Mouse (Mus musculus) gastrocnemius, postnatal 4 days (tissue): ENCODE results near the gene Fam187b. TPM values are rescaled to one million over a fixed set of nuclear protein-coding genes. Genes with fewer than 3 reads are reported as not detected.
"Not testable (repeated sequence)": the region's sequence is repeated elsewhere in the genome, so short reads cannot be mapped to it uniquely, and the experiment has no call there.

Experiments used
- DNase-seq, 2 experiments: peaks; one replicate each; pipeline ENCODE4 v3.0.0; 2021 to 2022; ENCODE audit warnings: low spot score in 2 of 2, mixed read lengths in 2 of 2
- long read RNA-seq, 2 experiments: library from polyadenylated mRNA; stranded (forward); transcript quantifications; one replicate each; pipeline ENCODE4 v2.0.0; 2021
- total RNA-seq, 2 experiments: library from RNA; stranded (reverse); gene quantifications; 2 replicates each; pipeline ENCODE4 v1.2.3; 2021

Gene Fam187b
- total RNA-seq = under 1 TPM in 1 of 2 experiments, not detected in 1; 0.20 TPM
- long read RNA-seq, experiment 1 = 0 reads
- long read RNA-seq, experiment 2 = 0 reads

DNA sequence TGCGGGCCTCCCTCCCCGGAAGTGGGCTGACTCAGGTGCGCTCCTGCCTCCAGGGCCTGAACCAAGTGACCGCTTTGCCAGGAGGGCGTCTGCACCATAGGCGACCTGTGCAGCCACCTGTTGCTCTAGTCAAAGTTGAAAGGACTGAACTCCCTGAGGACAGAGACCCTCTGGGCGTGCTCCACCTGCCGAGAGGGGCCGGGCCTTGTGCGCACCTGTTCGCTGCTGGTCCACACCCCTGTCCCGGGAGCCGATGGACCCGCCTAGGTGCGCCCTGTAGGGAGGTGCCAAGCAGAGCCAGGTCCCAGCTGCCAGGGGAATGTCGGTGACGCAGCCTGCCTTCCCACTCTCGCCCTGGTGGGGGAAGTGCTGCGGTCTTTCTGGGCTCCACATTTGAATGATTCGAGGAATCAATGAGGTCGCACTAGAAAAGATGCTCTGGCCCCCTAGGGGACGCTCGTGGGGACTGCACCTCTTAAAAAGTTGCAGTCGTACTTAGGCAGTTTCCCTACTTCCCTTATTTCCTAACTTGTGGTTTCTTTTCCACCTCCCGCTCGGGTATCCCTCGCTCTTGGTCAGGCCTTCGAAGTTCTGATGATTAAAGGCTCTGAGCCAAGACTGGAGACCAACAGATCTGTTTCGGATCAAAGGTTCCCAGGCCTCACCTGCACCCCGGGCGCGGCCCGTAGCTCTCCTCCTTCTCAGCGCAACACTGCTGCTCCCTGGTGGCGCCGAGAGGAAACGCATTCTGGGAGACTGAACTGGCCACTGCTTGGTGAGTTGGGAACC, at the start of gene Fam187b:
Gene Fam187b, plus strand, starts transcription at position 290 of the 789 bp plus-strand sequence.
- DNase-seq = peak; percentile 69 to 85

DNA sequence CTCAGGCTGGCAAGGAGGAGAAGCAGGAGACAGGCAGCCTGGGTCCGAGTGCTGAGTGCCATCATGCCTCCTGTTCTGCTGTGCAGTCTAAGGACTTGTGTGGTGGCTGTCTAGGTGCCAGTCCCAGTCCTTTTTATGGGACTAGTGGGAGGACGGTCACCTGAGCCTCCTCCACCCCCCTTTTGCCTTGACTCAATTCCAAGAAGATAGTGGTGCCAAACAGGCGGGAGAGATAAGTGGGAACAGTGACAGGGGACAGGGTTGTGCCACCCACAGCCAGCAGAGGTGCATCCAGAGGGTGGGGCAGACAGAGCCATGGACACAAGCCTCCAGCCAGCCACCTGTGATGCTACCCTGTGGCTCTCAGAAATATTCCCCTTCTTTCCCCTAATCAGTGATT, 49.5 kb upstream of the Fam187b start:
- no peak for DNase-seq

DNA sequence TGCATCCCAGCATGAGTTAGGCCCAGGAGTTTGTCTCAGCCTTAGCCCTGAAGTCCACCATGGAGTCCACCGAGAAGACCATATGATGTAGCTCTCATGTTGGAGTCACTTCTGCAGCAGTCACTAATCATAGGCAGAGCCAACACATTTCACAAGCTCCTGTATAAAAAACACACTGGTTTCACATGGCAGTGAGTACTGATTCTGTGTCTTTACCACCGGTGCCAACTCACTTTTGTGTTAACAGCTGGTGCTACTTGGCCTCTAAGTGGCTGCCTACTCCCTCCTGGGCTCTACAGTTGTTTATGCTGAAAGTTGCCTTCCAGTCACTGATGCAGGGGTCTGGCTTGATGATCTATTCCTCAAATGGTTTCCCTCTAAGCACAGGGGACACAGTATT, 49.0 kb upstream of the Fam187b start, which contains the start of gene Hamp2:
Gene Hamp2, minus strand, starts transcription at position 101 of the 400 bp plus-strand sequence.
- DNase-seq = not testable (repeated sequence)

DNA sequence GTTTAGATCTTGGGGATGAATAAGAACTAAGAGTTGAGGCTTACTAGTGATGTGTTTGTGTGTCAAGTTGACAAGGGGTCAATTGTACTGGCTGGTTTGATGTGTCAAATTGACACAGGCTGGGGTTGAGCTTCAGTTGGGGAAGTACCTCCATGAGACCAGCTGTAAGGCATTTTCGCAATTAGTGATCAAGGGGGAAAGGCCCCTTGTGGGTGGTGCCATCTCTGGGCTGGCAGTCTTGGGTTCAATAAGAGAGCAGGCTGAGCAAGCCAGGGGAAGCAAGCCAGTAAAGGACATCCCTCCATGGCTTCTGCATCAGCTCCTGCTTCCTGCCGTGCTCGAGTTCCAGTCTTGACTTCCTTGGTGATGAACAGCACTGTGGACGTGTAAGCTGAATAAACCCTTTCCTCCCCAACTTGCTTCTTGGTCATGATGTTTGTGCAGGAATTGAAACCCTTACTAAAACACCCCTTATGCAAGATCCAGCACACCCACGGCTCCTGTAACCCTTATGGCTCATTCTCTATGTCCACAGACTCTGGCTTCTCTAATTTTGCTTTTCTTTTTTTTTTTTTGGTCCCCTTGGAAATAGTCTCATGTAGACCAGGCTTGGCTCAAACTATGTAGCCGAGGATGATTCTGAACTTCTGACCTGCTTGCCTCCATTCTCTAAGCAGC, 38.0 kb upstream of the Fam187b start:
- DNase-seq = not testable (repeated sequence)

DNA sequence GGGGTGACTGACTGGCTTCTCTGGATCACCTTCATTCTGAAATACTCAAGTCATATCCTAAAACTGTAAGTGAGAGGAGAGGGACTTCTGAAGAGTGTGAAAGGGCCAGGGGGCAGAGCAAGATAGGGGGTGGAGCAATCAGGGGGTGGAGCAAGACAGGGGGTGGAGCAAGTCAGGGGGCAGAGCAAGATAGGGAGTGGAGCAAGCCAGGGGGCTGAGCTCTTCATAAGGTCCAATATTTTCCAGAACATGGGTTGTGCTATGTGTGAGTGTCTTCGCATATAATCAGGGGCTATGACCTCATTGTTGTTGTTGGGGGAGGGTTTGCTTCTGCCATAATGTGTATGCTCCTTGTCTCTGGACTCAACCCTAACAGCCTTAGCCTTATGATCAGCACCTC, 33.5 kb upstream of the Fam187b start:
- not testable (repeated sequence) for DNase-seq

DNA sequence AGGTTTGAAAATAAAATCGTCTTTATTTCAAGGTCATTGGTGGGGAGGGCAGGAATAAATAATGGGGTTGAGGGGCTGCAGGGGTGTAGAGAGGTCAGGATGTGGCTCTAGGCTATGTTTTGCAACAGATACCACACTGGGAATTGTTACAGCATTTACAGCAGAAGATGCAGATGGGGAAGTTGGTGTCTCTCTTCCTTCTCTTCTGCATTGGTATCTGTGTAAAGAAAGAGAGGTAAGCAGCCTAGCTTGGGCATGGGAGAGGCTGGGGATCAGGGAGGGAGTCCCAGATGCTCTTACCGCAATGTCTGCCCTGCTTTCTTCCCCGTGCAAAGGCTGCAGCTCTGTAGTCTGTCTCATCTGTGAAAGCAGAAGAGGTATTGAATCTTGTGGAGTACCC, 31.2 kb upstream of the Fam187b start:
- not testable (repeated sequence) for DNase-seq

DNA sequence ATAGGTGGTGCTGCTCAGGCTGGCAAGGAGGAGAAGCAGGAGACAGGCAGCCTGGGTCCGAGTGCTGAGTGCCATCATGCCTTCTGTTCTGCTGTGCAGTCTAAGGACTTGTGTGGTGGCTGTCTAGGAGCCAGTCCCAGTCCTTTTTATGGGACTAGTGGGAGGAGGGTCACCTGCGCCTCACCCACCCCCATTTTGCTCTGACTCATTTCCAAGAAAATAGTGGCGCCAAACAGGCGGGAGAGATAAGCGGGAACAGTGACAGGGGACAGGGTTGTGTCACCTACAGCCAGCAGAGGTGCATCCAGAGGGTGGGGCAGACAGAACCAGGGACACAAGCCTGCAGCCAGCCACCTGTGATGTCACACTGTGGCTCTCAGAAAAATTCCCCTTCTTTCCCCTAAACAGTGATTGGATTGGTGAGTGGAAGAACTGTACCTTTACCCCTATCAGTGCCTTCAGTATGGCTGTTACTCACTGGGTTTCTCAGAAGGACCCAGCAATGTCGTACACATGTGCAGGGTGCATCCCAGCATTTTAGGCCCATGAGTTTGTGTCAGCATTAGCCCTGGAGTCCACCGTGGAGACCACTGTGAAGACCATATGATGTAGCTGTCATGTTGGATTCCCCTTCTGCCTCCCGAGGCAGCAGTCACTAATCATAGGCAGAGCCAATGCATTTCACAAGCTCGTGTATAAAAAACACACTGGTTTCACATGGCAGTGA, 29.5 kb upstream of the Fam187b start, which contains the start of gene Hamp:
Gene Hamp, minus strand, starts transcription at position 124 of the 727 bp plus-strand sequence.
- DNase-seq = no peak

DNA sequence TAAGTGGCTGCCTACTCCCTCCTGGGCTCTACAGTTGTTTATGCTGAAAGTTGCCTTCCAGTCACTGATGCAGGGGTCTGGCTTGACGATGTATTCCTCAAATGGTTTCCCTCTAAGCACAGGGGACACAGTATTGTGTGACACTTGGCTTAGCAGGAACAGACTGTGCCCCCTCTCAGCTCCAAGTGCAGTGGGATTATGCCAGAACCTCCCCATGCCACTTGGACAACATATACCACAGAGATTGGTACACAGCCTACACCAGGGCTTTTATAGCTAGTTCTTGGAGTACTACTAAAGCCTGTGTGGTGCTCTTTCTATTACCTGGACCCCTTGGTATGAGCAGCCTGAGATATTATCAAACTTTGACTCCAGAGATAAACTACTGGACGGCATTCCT, 28.9 kb upstream of the Fam187b start:
- DNase-seq = not testable (repeated sequence)

DNA sequence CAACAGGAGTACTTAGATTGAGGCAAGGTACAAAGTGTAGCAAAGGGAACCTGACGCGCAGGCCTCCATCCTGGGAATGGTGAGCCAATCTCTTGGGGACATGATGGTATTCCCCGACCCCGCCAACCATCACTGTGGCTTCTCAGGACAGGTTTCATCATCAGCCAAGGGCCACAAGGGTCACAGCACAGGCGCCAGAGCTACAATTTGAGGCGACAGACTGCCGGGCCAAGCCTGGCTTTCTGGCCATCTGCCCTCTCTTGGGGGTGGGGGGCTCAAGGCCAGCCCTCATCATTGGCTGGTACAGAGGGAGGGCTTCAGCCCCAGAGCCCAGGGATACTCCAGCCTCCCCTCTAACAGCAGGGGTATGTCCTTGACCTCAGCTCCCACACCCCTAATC, 28.1 kb upstream of the Fam187b start:
- DNase-seq = not testable (repeated sequence)

DNA sequence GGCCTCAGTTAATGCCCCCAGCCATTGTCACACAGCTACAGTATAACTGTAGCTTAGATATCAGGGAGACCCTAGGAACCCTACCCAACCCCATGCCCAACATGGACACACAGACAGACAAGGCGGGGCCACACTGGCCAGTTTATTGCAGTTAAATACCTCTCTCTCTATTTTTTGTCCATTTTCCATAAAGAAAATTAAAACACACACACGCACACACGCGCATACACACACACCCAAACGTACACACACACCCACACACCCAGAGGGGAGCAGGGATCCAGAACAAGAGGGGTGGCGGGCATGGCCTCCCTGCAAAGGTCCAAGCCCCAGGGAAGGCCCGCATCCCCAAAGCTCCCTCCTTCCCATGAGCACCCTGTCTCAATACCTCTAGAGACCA, 27.7 kb upstream of the Fam187b start:
- DNase-seq = no peak

DNA sequence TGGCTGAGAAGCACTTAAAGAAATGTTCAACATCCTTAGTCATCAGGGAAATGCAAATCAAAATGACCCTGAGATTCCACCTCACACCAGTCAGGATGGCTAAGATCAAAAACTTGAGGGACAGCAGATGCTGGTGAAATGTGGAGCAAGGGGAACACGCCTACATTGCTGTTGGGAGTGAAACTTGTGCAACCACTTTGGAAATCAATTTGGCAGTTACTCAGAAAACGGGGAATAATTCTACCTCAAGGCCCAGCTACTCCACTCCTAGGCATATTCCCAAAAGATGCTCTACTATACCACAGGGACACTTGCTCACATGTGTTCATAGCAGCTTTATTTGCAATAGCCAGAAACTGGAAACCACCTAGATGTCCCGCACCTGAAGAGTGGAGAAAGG, 23.7 kb upstream of the Fam187b start:
- DNase-seq = not testable (repeated sequence)

DNA sequence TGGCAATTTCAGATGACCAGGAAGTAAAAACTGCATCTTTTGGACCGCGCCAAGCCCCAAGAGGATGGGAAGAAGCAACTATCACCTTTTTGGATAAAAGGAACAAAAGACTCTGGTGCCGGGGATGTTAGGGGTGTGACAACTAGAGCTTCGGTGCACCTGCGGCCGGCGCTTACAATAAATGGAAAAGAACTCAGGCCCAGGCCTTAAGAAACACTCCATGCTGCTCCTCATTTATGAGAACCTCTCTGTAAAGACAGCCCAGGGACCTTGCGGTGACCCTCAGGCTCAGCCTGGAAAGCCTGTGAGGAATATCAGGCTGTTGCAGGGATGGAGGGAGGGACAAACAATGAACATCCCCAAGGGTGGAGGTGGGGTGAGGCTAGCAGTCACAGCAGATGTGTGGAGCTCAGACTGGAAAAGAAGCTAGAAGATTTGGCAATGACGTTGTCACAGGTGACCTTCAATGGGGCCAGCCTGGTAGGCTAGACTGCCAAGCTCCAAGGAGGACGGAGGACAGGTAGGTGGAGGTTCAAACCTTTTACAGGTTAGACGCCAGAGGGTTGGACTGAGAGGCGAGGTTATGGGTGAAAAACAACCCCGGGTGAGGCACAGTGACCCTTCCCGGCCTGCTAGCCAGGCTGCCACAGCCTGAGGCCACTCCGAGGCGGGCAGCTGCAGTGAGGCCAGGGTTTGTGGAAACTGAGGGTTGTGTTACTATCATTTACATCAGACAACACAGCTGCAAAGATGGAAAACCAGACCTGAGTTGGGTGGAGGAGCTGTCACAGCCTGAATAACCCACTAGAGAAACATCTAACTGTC, 20.9 kb upstream of the Fam187b start:
- DNase-seq = peak in 1 of 2 experiments; percentile 14

DNA sequence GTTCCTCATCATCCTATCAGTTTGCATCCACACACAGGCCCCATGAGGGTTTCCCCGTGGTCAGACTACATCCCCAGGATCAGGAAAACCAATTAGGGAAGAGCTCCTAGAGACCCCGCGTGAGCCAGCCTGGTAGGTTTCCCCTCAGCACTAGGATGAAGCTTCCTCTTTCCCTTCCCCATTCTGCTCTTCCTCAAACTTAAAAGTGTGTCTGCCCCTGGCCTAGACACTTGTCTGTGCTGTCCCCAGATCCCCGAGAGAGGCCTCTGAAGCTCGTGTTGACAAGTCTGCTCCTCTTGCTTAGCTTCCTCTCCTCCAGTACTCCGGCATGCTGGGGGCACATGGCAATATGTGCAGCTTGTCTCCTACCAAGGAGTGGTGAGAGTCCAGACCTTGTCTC, 20.1 kb upstream of the Fam187b start:
- no peak for DNase-seq

DNA sequence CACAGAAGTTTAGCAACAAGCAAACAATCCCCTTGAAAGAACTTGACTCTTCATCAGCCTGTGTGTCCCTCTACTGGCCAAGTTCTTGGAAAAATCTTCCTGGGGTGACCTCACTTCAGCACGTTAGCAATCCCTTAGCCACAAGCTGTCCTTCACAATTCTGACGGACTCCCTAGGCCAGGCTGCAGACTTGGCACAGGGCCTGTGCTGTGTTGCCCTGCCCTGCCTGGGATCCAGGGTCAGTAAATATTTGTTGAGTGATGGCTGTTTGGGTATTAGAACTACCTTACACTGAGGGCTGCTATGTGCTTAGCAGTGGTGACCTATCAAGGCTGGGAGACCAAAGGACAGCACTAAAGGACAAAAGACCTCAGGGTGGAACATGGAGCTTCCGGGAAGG, 19.6 kb upstream of the Fam187b start:
- DNase-seq = peak in 1 of 2 experiments; percentile 15

DNA sequence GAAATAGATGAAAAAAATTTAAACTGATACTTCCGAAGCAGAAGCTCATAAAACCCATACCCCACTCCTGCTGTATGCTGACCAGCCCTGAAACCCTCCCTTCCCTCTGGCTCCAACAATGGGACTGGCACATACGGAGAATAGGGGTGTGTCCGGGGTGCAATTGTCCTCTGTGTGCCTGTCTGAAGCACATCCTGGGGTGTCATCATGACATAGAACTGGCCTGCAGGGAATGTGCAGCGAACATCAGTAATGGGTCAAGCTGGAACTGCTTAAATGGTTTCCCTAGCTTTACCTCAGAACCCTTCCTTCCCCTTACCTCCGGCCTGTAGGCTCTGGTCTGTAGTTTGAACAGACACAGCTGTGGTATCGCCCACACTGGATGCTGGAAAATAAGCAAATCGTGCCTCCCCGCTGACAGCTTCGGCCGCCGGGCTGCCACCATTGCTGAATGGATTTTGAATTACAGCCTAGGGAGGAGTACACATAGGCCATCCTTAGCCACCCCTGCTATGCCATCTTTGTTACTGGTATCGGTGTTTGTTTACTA, 18.5 kb upstream of the Fam187b start:
- DNase-seq = no peak

DNA sequence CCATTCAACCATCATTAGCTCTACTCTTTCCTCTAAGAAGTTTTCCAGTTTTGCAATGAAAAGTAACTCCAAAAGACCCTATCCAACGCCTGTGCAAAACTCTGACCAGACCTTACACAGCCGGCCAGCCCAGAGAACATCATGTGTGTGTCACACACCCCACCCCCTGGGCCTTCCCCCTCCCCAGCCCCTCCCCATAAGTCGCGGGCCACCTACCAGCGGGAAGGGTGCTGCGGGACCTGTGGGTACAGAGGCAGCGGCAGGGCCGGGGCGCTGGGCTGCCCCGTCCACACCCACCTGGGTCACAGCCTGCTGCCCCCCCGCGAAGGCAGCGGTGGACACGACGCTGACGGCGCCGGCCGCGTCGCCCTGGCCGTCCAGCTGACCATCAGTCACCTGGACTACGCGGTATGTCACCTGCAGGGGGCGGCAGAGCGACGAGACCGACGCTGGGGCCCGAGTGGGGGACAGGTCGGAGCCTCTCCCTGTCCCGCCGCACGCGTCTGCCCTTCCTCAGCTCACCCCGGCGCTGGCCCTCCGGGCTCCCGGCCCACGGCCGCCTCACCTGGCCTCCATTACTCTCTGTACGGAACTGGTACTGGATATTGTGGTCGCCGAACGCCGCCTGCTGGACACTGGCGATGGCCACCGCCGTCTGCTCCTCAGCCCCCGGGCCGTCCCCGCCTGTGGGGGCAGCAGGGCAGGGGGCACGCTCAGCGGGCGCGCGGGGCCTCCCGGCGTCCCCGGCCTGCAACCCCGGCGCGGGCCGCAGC, 17.8 kb upstream of the Fam187b start:
- peak; percentile 83 to 91 for DNase-seq

DNA sequence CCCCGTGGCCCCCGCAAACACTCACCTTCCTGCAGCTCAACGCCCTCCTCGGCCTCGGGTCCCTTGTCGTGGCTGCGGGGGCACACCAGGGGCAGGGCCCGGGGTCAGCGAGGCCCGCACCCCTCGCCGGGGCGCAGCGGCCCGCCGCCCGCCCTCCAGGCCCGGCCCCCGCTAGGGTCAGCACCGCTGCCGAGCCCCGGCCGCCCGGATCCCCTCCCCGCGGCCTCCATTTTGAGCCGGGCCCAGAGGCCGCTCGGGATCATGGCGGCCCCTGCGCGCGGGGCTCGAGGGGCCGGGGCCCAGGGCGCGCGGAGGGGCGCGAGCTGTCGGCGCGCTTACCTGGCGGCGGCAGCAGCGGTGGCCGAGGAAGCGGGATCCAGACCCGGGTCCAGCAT, 17.2 kb upstream of the Fam187b start:
- DNase-seq = peak in 1 of 2 experiments; percentile 60

DNA sequence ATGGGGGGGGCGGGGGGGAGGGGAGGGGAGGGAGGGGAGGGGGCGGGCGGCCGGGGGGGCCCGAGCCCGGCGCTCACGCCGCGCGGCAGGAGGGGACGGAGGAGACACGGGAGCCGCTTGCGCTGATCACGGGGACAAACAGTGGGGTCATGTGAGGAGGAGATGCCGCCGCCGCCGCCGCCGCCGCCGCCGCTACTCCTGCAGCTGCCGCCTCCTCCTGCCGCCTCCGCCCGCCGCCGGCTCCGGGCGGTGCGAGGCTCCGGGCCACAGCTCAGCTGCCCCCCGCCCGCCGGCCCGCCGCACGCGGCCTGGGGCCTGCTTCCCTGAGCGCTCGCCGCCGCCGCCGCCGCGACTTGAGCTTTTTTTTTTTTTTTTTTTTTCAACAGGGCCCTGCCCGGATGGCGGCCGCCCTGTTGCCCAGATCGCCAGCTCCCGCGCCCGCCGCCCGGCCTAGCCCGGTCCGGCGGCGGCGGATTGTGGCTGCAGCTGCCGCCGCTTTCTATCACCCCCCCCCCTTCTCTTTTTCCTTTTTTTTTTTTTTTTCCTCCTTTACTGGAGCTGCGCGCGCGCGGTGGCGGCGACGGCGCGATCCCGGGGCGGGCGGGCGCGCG, 16.7 kb upstream of the Fam187b start, which contains the start of gene Usf2:
Gene Usf2, minus strand, starts transcription at position 48 of the 611 bp plus-strand sequence.
- peak; percentile 69 to 84 for DNase-seq

DNA sequence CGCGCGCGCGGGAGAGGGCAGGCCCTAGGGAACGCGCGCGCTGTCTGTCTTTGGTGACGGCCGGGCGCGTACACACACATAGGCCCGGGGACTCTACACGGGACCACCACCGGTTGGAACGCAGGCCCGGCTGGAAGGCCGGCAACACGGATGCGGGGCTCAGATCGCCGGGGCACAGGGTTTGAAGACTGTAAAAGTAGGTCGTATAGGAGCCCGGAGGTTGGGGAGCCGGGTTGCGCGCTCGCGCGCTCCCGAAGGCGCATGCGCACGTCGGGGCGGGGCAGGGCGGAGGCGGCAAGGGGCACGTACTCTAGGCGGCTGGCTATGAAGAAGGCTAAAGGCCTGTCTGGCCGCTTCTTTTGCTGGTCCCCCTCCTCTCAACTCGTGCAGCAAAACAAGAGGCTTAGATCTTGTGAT, 16.2 kb upstream of the Fam187b start:
- peak; percentile 91 to 93 for DNase-seq
